Mouse (Mus musculus) hindbrain, embryonic 14.5 days (tissue): ENCODE measurements around the gene Klf3. TPM values are rescaled to one million over a fixed set of nuclear protein-coding genes. Genes with fewer than 3 reads are reported as not detected.

Experiments used
- ATAC-seq: fragments of 200-750 bp; cut with Nextera tagmentation; 2 replicates; pipeline ENCODE4 v1.8.0; 2017; ENCODE audit warnings: moderate number of reproducible peaks, mild to moderate bottlenecking, moderate TSS enrichment, moderate library complexity; ENCODE audit not compliant: low FRiP score
- DNase-seq: peaks from one replicate; pipeline ENCODE4 v3.0.0-alpha.2; 2015; ENCODE audit warnings: low spot score
- H3K27ac ChIP-seq: fragments of 300-500 bp; sonication (generic); 2 replicates; pipeline ENCODE4 v1.5.1; 2014; ENCODE audit warnings: mild to moderate bottlenecking, moderate library complexity
- H3K27me3 ChIP-seq: fragments of 300-500 bp; sonication (generic); 2 replicates; pipeline ENCODE4 v1.6.1; 2014; ENCODE audit warnings: mild to moderate bottlenecking, low read length, mixed read lengths; ENCODE audit not compliant: control insufficient read depth, insufficient read depth
- H3K36me3 ChIP-seq: fragments of 300-500 bp; sonication (generic); replicated peaks from 2 replicates; pipeline ENCODE4 v1.6.1; 2014; ENCODE audit not compliant: control insufficient read depth, insufficient read depth
- H3K4me1 ChIP-seq: fragments of 300-500 bp; sonication (generic); replicated peaks from 2 replicates; pipeline ENCODE4 v1.6.1; 2014; ENCODE audit warnings: antibody characterized with exemption, low read length, mixed read lengths; ENCODE audit not compliant: control insufficient read depth, insufficient read depth
- H3K4me2 ChIP-seq: fragments of 300-500 bp; sonication (generic); replicated peaks from 2 replicates; pipeline ENCODE4 v1.6.1; 2014; ENCODE audit warnings: mild to moderate bottlenecking, moderate library complexity
- H3K4me3 ChIP-seq: fragments of 300-500 bp; sonication (generic); replicated peaks from 2 replicates; pipeline ENCODE4 v1.5.1; 2014; ENCODE audit warnings: mild to moderate bottlenecking, low read length
- H3K9ac ChIP-seq: fragments of 300-500 bp; sonication (generic); 2 replicates; pipeline ENCODE4 v1.6.1; 2014
- H3K9me3 ChIP-seq: fragments of 300-500 bp; sonication (generic); 2 replicates; pipeline ENCODE4 v1.6.1; 2016; ENCODE audit warnings: low read length; ENCODE audit not compliant: control insufficient read depth
- WGBS: fragments of 180-500 bp; shearing (Covaris S2); extraction: QIAGEN DNeasy Blood & Tissue Kit; methylation state at CpG from one replicate; pipeline ENCODE4 v1.1.7; 2014; 5-methylcytosine and 5-hydroxymethylcytosine counted together
- polyA plus RNA-seq: library from polyadenylated mRNA; unstranded; fragments of >200 nt; fragmentation: Nextera tagmentation; extraction: Ambion mirVana; gene quantifications from 2 replicates; pipeline ENCODE4 v1.2.1, GENCODE M21; 2014

The Klf3 gene
- polyA plus RNA-seq, 1 experiment from 2014 or later: 24.3 TPM

GRCm38 (mm10) chr5:64840087-64840486 is 36.9 kb downstream of the Klf3 start:
- H3K27me3 ChIP-seq: no peaks in the 10 kb centered on the region
- DNase-seq (no peak), ATAC-seq (no peak)
- no peak overlapping the region for H3K4me3 ChIP-seq
- no peak overlapping the region for H3K27ac ChIP-seq
- WGBS: 23% methylated on average over 1 of the region's 1 CpGs
- H3K9me3 ChIP-seq: peaks cover 8% of the 10 kb centered on the region; the same call in 1 of the 2 replicates
- no peak overlapping the region for H3K9ac ChIP-seq
- no peaks in the 10 kb centered on the region for H3K4me1 ChIP-seq
- no peaks in the 10 kb centered on the region for H3K36me3 ChIP-seq
- no peak overlapping the region for H3K4me2 ChIP-seq

GRCm38 (mm10) chr5:64844622-64845021 is 41.4 kb downstream of the Klf3 start:
- no peak overlapping the region for H3K9ac ChIP-seq
- no peak overlapping the region for H3K27ac ChIP-seq
- no peak overlapping the region for H3K4me3 ChIP-seq
- no peak for ATAC-seq
- peaks cover 8% of the 10 kb centered on the region; the same call in 1 of the 2 replicates for H3K9me3 ChIP-seq
- 95% methylated on average over 3 of the region's 3 CpGs for WGBS
- no peaks in the 10 kb centered on the region for H3K4me1 ChIP-seq
- H3K36me3 ChIP-seq: no peaks in the 10 kb centered on the region
- H3K4me2 ChIP-seq: no peak overlapping the region
- no peaks in the 10 kb centered on the region for H3K27me3 ChIP-seq
- DNase-seq: no peak

DNA sequence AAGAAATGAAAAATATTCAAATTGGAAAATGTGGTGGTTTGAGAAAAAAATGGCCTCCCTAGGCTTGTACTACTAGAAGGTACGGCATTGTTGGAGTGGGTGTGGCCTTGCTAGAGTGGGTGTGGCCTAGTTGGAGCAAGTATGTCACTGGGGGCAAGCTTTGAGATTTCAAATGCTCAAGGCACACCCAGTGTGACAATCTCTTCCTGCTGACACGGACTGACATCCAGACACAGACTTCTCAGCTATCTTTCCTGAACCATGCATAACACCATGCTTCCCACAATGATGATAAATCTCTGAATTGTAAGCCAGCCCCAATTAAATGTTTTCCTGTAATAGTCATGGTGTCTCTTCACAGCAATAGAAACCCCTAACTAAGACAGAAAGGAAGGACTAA is 44.1 kb downstream of the Klf3 start:
- Histone ChIP-seq H3K4me3 (no peak overlapping the region), H3K4me2 (no peak overlapping the region), H3K36me3 (no peaks in the 10 kb centered on the region), H3K9ac (no peak overlapping the region), H3K9me3 (peaks cover 8% of the 10 kb centered on the region; the same call in 1 of the 2 replicates), H3K27me3 (no peaks in the 10 kb centered on the region), H3K4me1 (no peaks in the 10 kb centered on the region), H3K27ac (no peak overlapping the region)
- 84% methylated on average over 2 of the region's 2 CpGs for WGBS
- no peak for DNase-seq
- no peak for ATAC-seq

GRCm38 (mm10) chr5:64849892-64850291 is 46.7 kb downstream of the Klf3 start:
- Histone ChIP-seq H3K27ac (no peak overlapping the region), H3K36me3 (no peaks in the 10 kb centered on the region), H3K4me1 (no peaks in the 10 kb centered on the region), H3K9me3 (peaks cover 5% of the 10 kb centered on the region; the same call in 1 of the 2 replicates), H3K4me3 (no peak overlapping the region), H3K27me3 (no peaks in the 10 kb centered on the region), H3K9ac (no peak overlapping the region), H3K4me2 (no peak overlapping the region)
- DNase-seq: no peak
- no peak for ATAC-seq
- WGBS: 89% methylated on average over 7 of the region's 7 CpGs

GRCm38 (mm10) chr5:64852656-64853398 is 49.6 kb downstream of the Klf3 start:
- peak; percentile 36 for DNase-seq
- ATAC-seq: no peak
- H3K4me2 ChIP-seq: no peak overlapping the region
- WGBS: 64% methylated on average over 5 of the region's 5 CpGs
- H3K27ac ChIP-seq: peak overlapping the region; percentile 32; the same call in 1 of the 2 replicates
- no peak overlapping the region for H3K9ac ChIP-seq
- H3K4me1 ChIP-seq: no peaks in the 10 kb centered on the region
- H3K27me3 ChIP-seq: no peaks in the 10 kb centered on the region
- no peaks in the 10 kb centered on the region for H3K36me3 ChIP-seq
- H3K9me3 ChIP-seq: peaks cover 16% of the 10 kb centered on the region; the same call in 1 of the 2 replicates
- H3K4me3 ChIP-seq: no peak overlapping the region

DNA sequence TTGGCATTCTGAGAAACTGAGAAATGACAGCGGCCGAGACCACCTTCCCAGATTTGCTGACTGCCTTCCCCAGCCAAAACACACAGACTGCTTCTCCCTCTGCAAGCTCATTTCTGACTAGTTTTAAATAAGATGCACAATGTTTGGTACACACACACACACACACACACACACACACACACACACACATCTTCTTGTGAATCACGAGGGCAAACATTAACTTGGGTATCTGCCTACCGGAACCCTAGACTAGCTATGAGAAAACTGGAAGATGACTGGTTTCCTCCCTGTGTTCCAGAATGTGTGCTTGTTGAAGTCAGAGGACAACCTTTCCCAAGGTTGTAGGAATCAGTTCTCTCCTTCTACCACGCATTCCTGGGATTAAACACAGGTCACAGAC is 50.2 kb downstream of the Klf3 start:
- no peak overlapping the region for H3K27ac ChIP-seq
- ATAC-seq (no peak), DNase-seq (no peak)
- peaks cover 16% of the 10 kb centered on the region; the same call in 1 of the 2 replicates for H3K9me3 ChIP-seq
- H3K9ac ChIP-seq: no peak overlapping the region
- H3K27me3 ChIP-seq: no peaks in the 10 kb centered on the region
- no peaks in the 10 kb centered on the region for H3K4me1 ChIP-seq
- H3K36me3 ChIP-seq: no peaks in the 10 kb centered on the region
- no peak overlapping the region for H3K4me2 ChIP-seq
- H3K4me3 ChIP-seq: no peak overlapping the region
- 94% methylated on average over 5 of the region's 5 CpGs for WGBS

GRCm38 (mm10) chr5:64855199-64855598 is 52.0 kb downstream of the Klf3 start:
- Histone ChIP-seq H3K4me3 (no peak overlapping the region), H3K27me3 (no peaks in the 10 kb centered on the region), H3K36me3 (no peaks in the 10 kb centered on the region), H3K9me3 (peaks cover 16% of the 10 kb centered on the region; the same call in 1 of the 2 replicates), H3K4me2 (no peak overlapping the region), H3K9ac (no peak overlapping the region), H3K27ac (no peak overlapping the region), H3K4me1 (no peaks in the 10 kb centered on the region)
- DNase-seq (no peak), ATAC-seq (no peak)

- DNase-seq (no peak), ATAC-seq (no peak)
- H3K36me3 ChIP-seq: no peaks in the 10 kb centered on the region
- no peak overlapping the region for H3K27ac ChIP-seq
- H3K27me3 ChIP-seq: no peaks in the 10 kb centered on the region
- 64% methylated on average over 5 of the region's 5 CpGs for WGBS
- no peaks in the 10 kb centered on the region for H3K4me1 ChIP-seq
- H3K4me3 ChIP-seq: no peak overlapping the region
- H3K9ac ChIP-seq: no peak overlapping the region
- no peak overlapping the region for H3K4me2 ChIP-seq
- 0 out of 2 replicates have a peak, but pooled peaks cover 3% of the 10 kb centered on the region for H3K9me3 ChIP-seq
Measured at GRCm38 (mm10) chr5:64860900-64861470, 57.8 kb downstream of the Klf3 start.

DNA sequence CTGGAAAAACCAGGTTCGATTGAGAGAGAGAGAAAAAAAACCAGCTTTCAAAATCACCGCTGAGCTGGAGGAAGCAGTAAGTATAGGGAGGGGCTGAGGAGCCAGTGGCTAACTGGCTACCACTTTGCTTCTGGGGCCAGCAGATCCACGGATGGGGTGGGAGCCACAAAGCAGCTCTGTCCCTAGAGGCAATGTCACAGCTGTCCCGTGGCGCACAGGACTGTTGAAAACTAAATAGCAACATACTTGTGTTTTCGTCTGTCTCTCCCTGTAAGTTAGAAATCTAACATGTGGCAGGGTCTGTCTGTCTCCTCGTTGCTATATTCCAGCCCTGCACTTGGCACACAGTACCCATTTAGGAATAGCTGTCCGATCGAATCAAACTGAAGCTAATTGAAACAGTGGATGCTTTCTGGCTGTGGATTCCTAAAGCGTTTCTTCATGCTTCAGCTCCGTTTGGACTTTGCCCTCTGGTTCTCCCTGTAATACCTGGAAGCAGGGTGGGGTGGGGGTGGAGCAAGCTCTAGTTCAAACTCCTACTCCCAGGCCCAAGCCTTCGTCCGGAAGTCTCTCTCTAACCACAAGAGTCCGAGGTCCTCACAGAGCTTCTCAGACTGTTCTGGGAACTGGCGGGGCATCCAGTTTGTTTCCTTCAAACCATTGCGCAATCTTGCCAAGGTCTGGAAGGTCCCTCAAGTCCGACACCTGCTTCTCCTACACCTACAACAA is 58.4 kb downstream of the Klf3 start:
- no peak overlapping the region for H3K4me3 ChIP-seq
- no peaks in the 10 kb centered on the region for H3K36me3 ChIP-seq
- H3K9me3 ChIP-seq: no peaks in the 10 kb centered on the region
- H3K4me2 ChIP-seq: no peak overlapping the region
- ATAC-seq: no peak
- no peak overlapping the region for H3K27ac ChIP-seq
- H3K9ac ChIP-seq: no peak overlapping the region
- H3K27me3 ChIP-seq: no peaks in the 10 kb centered on the region
- whole genome bisulfite sequencing: 65% methylated on average over 17 of the region's 17 CpGs
- H3K4me1 ChIP-seq: no peaks in the 10 kb centered on the region
- no peak for DNase-seq
